Mouse (Mus musculus): ENCODE results near the gene Slc7a7.

The Slc7a7 gene

GRCm38 (mm10) chr14:54375916-54376315, 41.7 kb downstream of the Slc7a7 start:
- WGBS = 70% methylated on average over 3 of the region's 3 CpGs

GRCm38 (mm10) chr14:54372923-54373322, 44.7 kb downstream of the Slc7a7 start:
- 93% methylated on average over 9 of the region's 9 CpGs for WGBS

- WGBS = 97% methylated on average over 10 of the region's 10 CpGs
Observed at GRCm38 (mm10) chr14:54371460-54371859, 46.1 kb downstream of the Slc7a7 start.

GRCm38 (mm10) chr14:54370595-54370994, 47.0 kb downstream of the Slc7a7 start:
- 93% methylated on average over 6 of the region's 6 CpGs for WGBS

- 96% methylated on average over 3 of the region's 3 CpGs for WGBS
Observed at GRCm38 (mm10) chr14:54369372-54369771, 48.2 kb downstream of the Slc7a7 start.

GRCm38 (mm10) chr14:54367429-54368060, 50.0 kb downstream of the Slc7a7 start:
- WGBS = 74% methylated on average over 18 of the region's 18 CpGs

- whole genome bisulfite sequencing = 68% methylated on average over 10 of the region's 10 CpGs
Observed at GRCm38 (mm10) chr14:54366581-54366980, 51.0 kb downstream of the Slc7a7 start.

DNA sequence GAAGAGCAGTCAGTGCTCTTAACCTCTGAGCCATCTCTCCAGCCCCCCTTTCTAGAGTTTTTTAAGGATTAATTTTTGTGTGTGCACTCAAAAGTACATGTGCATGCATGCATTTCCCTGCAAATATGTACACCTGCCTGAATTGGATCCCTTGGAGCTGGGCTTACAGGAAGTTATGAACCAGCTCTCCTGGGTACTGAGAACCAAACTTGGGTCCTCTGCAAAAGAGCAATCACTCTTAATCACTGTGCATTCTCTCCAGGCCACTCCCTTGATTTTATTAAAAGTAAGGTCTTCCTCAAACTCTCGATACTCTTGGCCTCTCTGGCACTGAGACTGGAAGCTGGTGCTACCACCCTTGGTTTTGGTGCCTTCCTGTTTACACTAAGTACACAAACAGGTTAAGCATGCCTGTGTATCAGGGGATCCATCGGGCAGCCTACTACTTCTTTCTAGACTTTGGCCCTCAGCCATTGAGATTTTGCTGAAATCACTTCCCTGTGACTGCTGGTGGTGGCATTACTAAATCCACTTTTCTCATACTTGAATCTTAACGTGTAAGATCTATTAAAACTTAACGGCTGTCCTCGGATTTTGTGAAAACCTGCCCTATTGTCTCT, 52.4 kb downstream of the Slc7a7 start:
- WGBS = 75% methylated on average over 5 of the region's 5 CpGs

GRCm38 (mm10) chr14:54363156-54363555, 54.4 kb downstream of the Slc7a7 start:
- WGBS = 95% methylated on average over 8 of the region's 8 CpGs

- under 1% methylated on average over 48 of the region's 48 CpGs for WGBS
Observed at GRCm38 (mm10) chr14:54360577-54361340, 56.8 kb downstream of the Slc7a7 start, which contains the start of gene Oxa1l. TSS of gene Oxa1l (plus strand) at chr14:54360834.

DNA sequence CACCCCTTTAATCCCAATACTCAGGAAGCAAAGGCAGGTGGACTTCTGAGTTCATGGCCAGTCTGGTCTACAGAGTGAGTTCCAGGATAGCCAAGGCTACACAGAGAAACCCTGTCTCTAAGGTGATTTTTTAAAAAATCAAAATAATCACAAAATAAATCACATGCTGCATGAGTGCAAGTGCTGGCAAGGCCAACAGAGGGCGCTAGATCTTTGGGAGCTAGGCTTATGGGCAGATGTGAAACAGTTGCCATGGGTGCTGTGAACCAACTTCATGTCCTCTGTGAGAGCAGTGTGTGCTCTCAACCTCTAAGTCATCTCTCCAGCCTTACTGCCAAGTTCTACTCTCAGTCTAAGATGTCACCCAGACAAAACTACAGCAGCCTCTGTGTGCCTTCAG, 63.2 kb downstream of the Slc7a7 start:
- 47% methylated on average over 1 of the region's 1 CpGs for WGBS

- 84% methylated on average over 8 of the region's 8 CpGs for WGBS
Observed at GRCm38 (mm10) chr14:54352314-54352713, 65.3 kb downstream of the Slc7a7 start.

DNA sequence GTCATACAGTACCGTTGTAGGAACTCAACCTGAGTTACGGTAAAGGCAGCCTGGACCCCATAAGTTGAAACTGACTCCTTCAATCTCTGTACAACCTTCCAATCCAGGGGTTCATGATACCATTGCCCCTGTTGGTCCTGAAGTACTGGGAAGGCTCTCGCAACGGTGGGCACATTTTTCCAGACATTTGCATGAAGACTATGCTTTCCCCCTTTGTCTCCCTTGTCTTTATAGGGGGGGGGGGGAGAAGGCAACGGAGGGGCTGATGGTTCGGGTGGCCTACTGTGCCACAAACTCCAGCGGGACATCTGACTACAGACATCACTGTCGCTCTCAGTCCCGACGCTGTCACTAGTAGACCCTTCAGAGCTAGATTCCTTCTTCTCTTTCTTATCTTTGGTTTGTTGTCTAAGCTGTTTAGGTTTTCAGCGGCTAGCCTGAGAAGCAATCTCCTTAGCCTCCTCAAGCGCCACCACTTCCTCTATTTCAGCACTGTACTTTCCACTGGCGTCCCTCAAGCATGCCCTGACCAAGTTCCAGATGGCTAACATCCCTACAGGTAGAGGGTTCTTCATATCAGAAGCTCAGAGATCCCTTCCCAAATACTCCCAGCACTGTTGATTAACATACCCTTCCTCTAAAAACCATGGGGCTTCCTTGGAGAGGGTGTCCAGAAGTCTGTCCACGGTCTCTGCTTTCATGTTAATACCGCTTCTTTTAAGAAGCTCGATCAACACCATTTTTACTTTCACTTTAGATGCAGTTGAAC, 66.6 kb downstream of the Slc7a7 start:
- WGBS = 91% methylated on average over 16 of the region's 16 CpGs

- WGBS = 56% methylated on average over 2 of the region's 2 CpGs
Observed at GRCm38 (mm10) chr14:54341807-54342206, 75.8 kb downstream of the Slc7a7 start.

GRCm38 (mm10) chr14:54340836-54341235, 76.7 kb downstream of the Slc7a7 start:
- 61% methylated on average over 7 of the region's 7 CpGs for WGBS

DNA sequence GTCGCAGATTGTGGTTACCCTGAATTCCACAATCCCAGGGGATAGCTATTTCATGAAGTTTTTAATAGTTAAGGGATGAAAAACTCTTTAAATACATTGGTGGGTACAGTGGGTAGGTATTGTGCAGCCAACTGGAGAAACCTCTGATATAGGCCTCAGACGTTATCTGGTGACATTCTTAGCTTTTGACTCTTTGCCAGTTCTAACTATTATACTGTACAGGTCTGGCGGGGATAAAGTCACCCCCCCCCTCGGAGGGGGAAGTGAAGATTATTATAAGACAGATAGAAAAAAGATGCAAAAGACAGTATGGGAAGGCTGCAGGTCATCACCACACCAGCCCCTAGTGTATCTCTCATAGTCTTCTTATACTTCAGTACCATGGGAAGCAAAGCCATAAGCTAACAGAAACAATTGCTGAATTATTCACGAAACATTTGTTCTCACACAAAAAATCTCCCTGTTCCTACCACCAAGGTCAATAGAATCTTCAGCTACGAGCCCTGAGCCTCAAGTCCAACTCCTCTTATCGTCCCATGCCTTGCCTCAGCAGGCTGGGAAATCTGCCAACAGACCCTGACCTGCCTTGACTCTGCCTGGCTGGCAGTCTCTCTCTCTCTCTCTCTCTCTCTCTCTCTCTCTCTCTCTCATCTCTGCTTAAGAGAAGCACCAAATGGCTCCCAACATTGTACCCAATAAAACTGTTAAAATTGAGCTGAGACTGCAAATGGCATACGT, 84.0 kb downstream of the Slc7a7 start:
- 74% methylated on average over 8 of the region's 8 CpGs for WGBS

DNA sequence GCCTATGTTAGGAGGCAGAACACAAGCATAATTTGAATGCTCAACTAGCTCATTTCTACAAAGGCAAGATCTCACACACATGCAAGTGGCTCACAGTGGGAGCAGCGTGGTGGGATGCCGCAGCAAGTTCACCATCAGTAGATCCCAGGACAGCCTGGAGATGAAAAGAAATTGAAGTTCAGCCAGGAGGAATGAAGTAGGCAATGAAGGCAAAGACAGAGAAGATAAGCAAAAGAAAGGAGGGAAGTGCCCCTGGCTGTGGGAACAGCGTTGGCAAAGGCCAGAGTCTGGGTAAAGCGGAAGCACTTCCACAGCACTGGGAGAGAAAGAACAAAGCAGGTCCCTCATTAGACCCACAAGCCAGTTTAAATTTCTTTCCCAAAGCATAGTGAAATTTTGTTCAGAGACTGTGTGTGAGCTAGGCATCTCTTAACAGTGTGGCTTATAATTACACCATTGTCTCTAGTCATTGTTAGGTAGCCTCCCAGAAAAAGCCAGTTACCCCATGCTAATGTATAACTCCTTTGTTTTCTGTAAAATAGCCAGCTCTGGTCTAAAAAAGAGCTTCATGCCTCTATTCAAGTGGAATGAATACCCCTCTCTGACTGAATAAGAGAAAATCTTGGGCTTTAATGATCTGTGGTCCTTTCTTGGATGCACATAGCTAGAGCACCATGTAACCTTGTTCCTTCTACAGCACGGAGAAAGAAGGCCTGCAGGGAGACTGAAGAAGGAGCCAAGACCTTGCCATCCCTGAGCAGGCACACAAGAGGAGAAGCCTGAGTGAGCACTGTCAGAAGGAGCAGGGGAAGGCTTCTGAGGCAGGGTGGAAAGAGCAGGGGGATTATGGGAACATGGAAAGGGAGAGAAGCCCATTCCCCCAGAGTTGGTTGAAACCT, 85.2 kb downstream of the Slc7a7 start:
- WGBS = 66% methylated on average over 5 of the region's 5 CpGs

DNA sequence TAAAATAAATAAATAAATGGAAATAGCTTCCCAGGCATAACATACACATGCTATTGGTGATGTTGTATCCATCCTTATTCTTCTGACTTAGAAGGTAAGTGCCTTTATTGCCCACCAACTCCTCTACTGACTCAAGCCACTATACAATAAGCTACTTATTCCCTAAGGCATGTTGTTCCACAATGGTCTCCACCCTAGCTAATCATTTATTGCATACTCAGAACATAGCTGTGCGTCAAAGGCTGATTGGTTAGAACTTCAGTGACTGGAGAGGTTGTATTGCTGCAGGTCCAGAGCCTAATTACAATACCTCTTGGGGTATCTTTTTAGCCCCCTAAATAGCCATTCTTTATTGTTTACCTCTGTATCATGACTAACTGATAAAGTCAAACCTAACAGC, 86.4 kb downstream of the Slc7a7 start:
- 83% methylated on average over 1 of the region's 1 CpGs for WGBS

DNA sequence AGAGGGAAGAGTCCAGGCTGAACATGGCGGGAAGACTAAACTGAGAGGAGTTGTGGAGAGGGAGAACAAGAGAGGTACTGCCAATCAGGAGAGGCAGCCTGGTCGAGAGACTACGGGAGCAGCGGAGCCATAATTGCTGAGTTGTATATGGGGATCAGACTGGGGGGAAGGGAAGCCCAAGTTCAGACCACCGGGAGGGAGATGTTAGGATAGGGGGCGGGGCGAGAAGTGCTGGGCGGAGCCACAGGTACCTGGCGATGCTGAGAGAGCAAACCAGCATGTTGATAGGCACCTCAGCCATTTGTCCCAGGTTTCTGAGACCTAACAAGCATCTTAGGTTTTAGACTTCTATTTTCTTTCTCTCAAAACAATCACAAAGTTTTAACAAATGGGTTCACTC, 88.4 kb downstream of the Slc7a7 start:
- 65% methylated on average over 9 of the region's 9 CpGs for WGBS

DNA sequence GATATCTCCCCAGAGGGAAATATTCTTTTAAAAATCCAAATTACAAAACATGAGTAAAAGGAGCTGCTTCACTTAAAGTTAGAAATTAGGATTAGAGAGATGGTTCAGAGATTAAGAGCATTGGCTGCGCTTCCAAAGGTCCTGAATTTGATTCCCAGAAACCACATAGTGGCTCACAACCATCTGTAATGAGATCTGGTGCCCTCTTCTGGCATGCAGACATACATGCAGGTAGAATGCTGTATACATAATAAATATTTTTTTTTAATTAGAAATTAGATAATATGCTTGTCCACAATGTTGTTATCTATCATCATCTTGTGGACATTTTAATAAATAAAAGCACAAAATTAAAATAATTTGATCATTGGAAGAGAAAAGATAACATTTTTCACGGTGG, 89.0 kb downstream of the Slc7a7 start:
- 89% methylated on average over 2 of the region's 2 CpGs for WGBS

Measured in cerebral cortex, adult 2 months (tissue).